Mouse (Mus musculus) stomach, postnatal 0 days (tissue): ENCODE data around the gene H2al1e. TPM values are rescaled to one million over a fixed set of nuclear protein-coding genes. Genes with fewer than 3 reads are reported as not detected.
"Not testable (repeated sequence)": the region's sequence is repeated elsewhere in the genome, so short reads cannot be mapped to it uniquely, and the experiment has no call there.

Source experiments
- ATAC-seq: fragments of 200-750 bp; cut with Nextera tagmentation; 2 replicates; pipeline ENCODE4 v1.8.0; 2017; ENCODE audit not compliant: low FRiP score, low TSS enrichment
- DNase-seq: peaks from one replicate; pipeline ENCODE4 v3.0.0-alpha.2; 2016; ENCODE audit warnings: low spot score
- H3K27ac ChIP-seq: fragments of 300-500 bp; sonication (generic); replicated peaks from 2 replicates; pipeline ENCODE4 v1.5.1; 2014; ENCODE audit warnings: mild to moderate bottlenecking, control low read depth
- H3K27me3 ChIP-seq: fragments of 300-500 bp; sonication (generic); 2 replicates; pipeline ENCODE4 v1.6.1; 2014; ENCODE audit warnings: low read length; ENCODE audit not compliant: control insufficient read depth, insufficient read depth
- H3K36me3 ChIP-seq: fragments of 300-500 bp; sonication (generic); 2 replicates; pipeline ENCODE4 v1.6.1; 2014; ENCODE audit warnings: low read length, mixed read lengths; ENCODE audit not compliant: control insufficient read depth, insufficient read depth
- H3K4me1 ChIP-seq: fragments of 300-500 bp; sonication (generic); replicated peaks from 2 replicates; pipeline ENCODE4 v1.6.1; 2014; ENCODE audit warnings: antibody characterized with exemption; ENCODE audit not compliant: control insufficient read depth, insufficient read depth
- H3K4me2 ChIP-seq: fragments of 300-500 bp; sonication (generic); replicated peaks from 2 replicates; pipeline ENCODE4 v1.6.1; 2014; ENCODE audit warnings: low read depth, mild to moderate bottlenecking, control low read depth, moderate library complexity
- H3K4me3 ChIP-seq: fragments of 300-500 bp; sonication (generic); 2 replicates; pipeline ENCODE4 v1.5.1; 2014; ENCODE audit warnings: low read depth, low read length, control low read depth
- H3K9ac ChIP-seq: fragments of 300-500 bp; sonication (generic); 2 replicates; pipeline ENCODE4 v1.6.1; 2014; ENCODE audit warnings: mild to moderate bottlenecking, low read length, control low read depth, mixed read lengths
- H3K9me3 ChIP-seq: fragments of 300-500 bp; sonication (generic); 2 replicates; pipeline ENCODE4 v1.6.1; 2016; ENCODE audit warnings: low read length; ENCODE audit not compliant: control insufficient read depth
- CTCF ChIP-seq: IDR thresholded peaks from 2 replicates; pipeline ENCODE4 v1.5.1; 2016; ENCODE audit warnings: antibody characterized with exemption, low read depth, mild to moderate bottlenecking, moderate library complexity
- EP300 ChIP-seq: optimal IDR thresholded peaks from 2 replicates; pipeline ENCODE3; 2016; ENCODE audit warnings: antibody characterized with exemption
- WGBS: fragments of 180-500 bp; shearing (Covaris S2); extraction: QIAGEN DNeasy Blood & Tissue Kit; methylation state at CpG from one replicate; pipeline ENCODE4 v1.1.7; 2014; 5-methylcytosine and 5-hydroxymethylcytosine counted together
- polyA plus RNA-seq: library from polyadenylated mRNA; unstranded; fragments of >200 nt; fragmentation: Nextera tagmentation; extraction: Ambion mirVana; gene quantifications from 2 replicates; pipeline ENCODE4 v1.2.1, GENCODE M21; 2015

H2al1e gene
- polyA plus RNA-seq, 1 experiment from 2014 or later: not detected

GRCm38 (mm10) chrX:11280741-11281140, 31.0 kb upstream of the H2al1e start:
- Histone ChIP-seq H3K27me3 (no peaks in the 10 kb centered on the region), H3K9ac (no peak overlapping the region), H3K9me3 (no peaks in the 10 kb centered on the region), H3K27ac (no peak overlapping the region), H3K4me1 (no peaks in the 10 kb centered on the region), H3K36me3 (no peaks in the 10 kb centered on the region), H3K4me3 (no peak overlapping the region), H3K4me2 (no peak overlapping the region)
- ATAC-seq (no peak), DNase-seq (no peak)
- TF ChIP-seq CTCF (no peak), EP300 (no peak)
- WGBS: 59% methylated on average over 2 of the region's 2 CpGs

GRCm38 (mm10) chrX:11288306-11288882, 23.3 kb upstream of the H2al1e start:
- Histone ChIP-seq H3K27ac (no peak overlapping the region), H3K4me3 (no peak overlapping the region), H3K4me2 (no peak overlapping the region), H3K27me3 (no peaks in the 10 kb centered on the region), H3K4me1 (no peaks in the 10 kb centered on the region), H3K9me3 (no peaks in the 10 kb centered on the region), H3K36me3 (no peaks in the 10 kb centered on the region), H3K9ac (no peak overlapping the region)
- TF ChIP-seq EP300 (no peak), CTCF (no peak)
- ATAC-seq: 0 out of 2 replicates have a peak, but pooled peaks have one; percentile 29
- peak; percentile 14 for DNase-seq
- WGBS: 56% methylated on average over 14 of the region's 14 CpGs

- H3K4me1 ChIP-seq: no peaks in the 10 kb centered on the region
- TF ChIP-seq CTCF (no peak), EP300 (no peak)
- no peak overlapping the region for H3K9ac ChIP-seq
- H3K4me3 ChIP-seq: no peak overlapping the region
- H3K27ac ChIP-seq: no peak overlapping the region
- H3K36me3 ChIP-seq: no peaks in the 10 kb centered on the region
- 66% methylated on average over 4 of the region's 4 CpGs for WGBS
- H3K4me2 ChIP-seq: no peak overlapping the region
- no peaks in the 10 kb centered on the region for H3K27me3 ChIP-seq
- no peaks in the 10 kb centered on the region for H3K9me3 ChIP-seq
- DNase-seq (no peak), ATAC-seq (no peak)
These were observed 22.5 kb upstream of the H2al1e start for GRCm38 (mm10) chrX:11289244-11289643.

GRCm38 (mm10) chrX:11298957-11299356, 12.8 kb upstream of the H2al1e start, which contains the start of gene H2al1a:
Gene H2al1a (plus strand): TSS chrX:11299257.
- not testable (repeated sequence) for H3K27ac ChIP-seq, H3K9ac ChIP-seq, H3K4me1 ChIP-seq, H3K9me3 ChIP-seq, H3K36me3 ChIP-seq, ATAC-seq, DNase-seq, H3K4me2 ChIP-seq, H3K27me3 ChIP-seq, H3K4me3 ChIP-seq
- WGBS: no CpG with 5 or more reads among the region's 3 CpGs

GRCm38 (mm10) chrX:11302132-11302531, 9.6 kb upstream of the H2al1e start, which contains the start of gene H2al1b:
Gene H2al1b (plus strand): TSS chrX:11302432.
- WGBS: 83% methylated on average over 1 of the region's 3 CpGs
- not testable (repeated sequence) for H3K36me3 ChIP-seq, H3K9me3 ChIP-seq, DNase-seq, H3K4me3 ChIP-seq, ATAC-seq, H3K4me2 ChIP-seq, H3K4me1 ChIP-seq, H3K9ac ChIP-seq, H3K27ac ChIP-seq, H3K27me3 ChIP-seq

GRCm38 (mm10) chrX:11305355-11305754, 6.4 kb upstream of the H2al1e start, which contains the start of gene H2al1c:
Gene H2al1c (plus strand): TSS chrX:11305655.
- 80% methylated on average over 1 of the region's 6 CpGs for WGBS
- H3K27me3 ChIP-seq, H3K4me1 ChIP-seq, H3K9ac ChIP-seq, H3K27ac ChIP-seq, ATAC-seq, H3K4me3 ChIP-seq, H3K36me3 ChIP-seq, DNase-seq, H3K9me3 ChIP-seq, H3K4me2 ChIP-seq: not testable (repeated sequence)

- not testable (repeated sequence) for H3K4me3 ChIP-seq
These were observed 3.2 kb upstream of the H2al1e start, which contains the start of gene H2al1d for GRCm38 (mm10) chrX:11308524-11308923. Gene H2al1d (plus strand): TSS chrX:11308824.

GRCm38 (mm10) chrX:11314858-11315257, 3.1 kb downstream of the H2al1e start, which contains the start of gene H2al1f:
Gene H2al1f (plus strand): TSS chrX:11315158.
- not testable (repeated sequence) for H3K9me3 ChIP-seq, DNase-seq, H3K9ac ChIP-seq, H3K4me3 ChIP-seq, ATAC-seq, H3K4me1 ChIP-seq, H3K4me2 ChIP-seq, H3K27ac ChIP-seq, H3K36me3 ChIP-seq, H3K27me3 ChIP-seq
- no CpG with 5 or more reads among the region's 6 CpGs for WGBS

More at GRCm38 (mm10) chrX:11308524-11308923, 3.2 kb upstream of the H2al1e start, which contains the start of gene H2al1d:
- not testable (repeated sequence) for H3K36me3 ChIP-seq, H3K4me2 ChIP-seq, H3K27ac ChIP-seq, ATAC-seq, H3K9ac ChIP-seq, H3K9me3 ChIP-seq, H3K27me3 ChIP-seq, H3K4me1 ChIP-seq, DNase-seq
- no CpG with 5 or more reads among the region's 6 CpGs for WGBS

GRCm38 (mm10) chrX:11317956-11318355, 6.2 kb downstream of the H2al1e start, which contains the start of gene H2al1g:
Gene H2al1g (plus strand): TSS chrX:11318256.
- not testable (repeated sequence) for H3K27ac ChIP-seq, H3K9me3 ChIP-seq, ATAC-seq, H3K27me3 ChIP-seq, H3K4me1 ChIP-seq, H3K36me3 ChIP-seq, DNase-seq, H3K4me2 ChIP-seq, H3K4me3 ChIP-seq, H3K9ac ChIP-seq
- no CpG with 5 or more reads among the region's 3 CpGs for WGBS
